Mouse (Mus musculus) kidney, postnatal 4 days (tissue): ENCODE data around the gene Zpbp2.

Experiments used
- DNase-seq, 2 experiments: peaks; one replicate each; pipeline ENCODE4 v3.0.0; 2021; ENCODE audit warnings: mixed read lengths in 2 of 2

Zpbp2 gene

GRCm38 (mm10) chr11:98560942-98561341, 10.0 kb downstream of the Zpbp2 start:
- no peak for DNase-seq

DNA sequence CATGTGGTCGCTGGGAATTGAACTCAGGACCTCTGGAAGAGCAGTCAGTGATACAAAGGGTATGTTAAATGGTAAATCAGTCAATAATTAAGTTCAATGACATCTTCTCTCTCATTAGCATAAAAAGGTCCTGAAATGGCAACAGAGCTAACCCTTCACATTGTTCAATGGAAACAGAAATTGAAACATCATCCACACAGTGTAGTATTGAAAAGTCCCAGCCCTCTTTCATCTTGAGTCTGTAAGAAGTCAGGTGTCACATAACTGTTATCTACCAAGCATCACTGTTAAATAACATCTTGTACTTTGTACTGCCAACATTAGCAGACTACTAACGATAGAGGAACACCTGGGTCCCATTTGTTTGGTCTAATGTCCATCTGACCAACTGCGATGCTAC, 12.1 kb downstream of the Zpbp2 start:
- DNase-seq = no peak

DNA sequence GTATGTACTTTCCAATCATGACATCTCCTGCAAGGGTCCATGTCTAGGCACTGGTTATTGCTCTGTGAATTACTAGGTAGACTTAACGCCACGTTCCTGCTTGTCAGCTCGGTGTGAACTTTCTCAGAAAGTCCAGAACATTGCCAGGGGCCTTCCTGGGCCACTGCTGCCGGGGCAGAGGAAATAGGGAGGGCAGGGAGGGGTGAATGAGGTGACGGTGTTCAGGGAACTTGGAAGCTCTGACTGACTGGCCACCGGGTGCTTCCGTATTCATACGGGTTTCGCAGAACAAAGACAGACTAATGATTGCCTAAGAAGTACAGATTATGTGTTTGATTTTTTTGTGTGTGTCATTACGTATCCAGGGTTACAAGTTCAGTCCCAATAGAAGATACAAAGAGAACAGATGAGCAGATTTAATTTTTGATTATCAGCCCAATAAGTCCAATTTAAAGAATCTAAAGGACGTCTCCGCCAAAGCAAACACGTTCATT, 13.1 kb downstream of the Zpbp2 start:
- DNase-seq = no peak

- no peak for DNase-seq
These were observed 17.4 kb downstream of the Zpbp2 start for GRCm38 (mm10) chr11:98568326-98568725.

GRCm38 (mm10) chr11:98569461-98569860, 18.6 kb downstream of the Zpbp2 start:
- no peak for DNase-seq

GRCm38 (mm10) chr11:98577776-98578175, 26.9 kb downstream of the Zpbp2 start:
- no peak for DNase-seq

GRCm38 (mm10) chr11:98580301-98581121, 29.6 kb downstream of the Zpbp2 start:
- peak in 1 of 2 experiments; percentile 31 for DNase-seq

- DNase-seq = no peak
These were observed 30.6 kb downstream of the Zpbp2 start for GRCm38 (mm10) chr11:98581286-98582029.

DNA sequence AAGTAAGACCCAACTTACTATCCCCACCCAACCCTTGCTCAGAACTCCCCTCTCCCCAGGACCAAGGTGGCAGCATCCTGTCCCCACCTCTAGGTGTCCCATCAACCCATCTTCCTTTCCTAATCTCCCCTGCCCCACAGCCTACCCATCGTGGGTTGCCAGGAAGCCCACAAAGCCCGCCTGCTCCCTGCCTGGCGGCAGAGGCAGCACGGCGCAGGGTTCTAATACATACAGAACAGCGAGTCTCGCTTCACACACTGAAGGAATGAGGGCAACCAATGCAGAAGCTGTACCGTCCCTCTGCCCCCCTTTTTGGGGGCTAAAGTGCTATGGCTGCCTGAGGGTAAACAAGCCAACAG, 31.1 kb downstream of the Zpbp2 start:
- DNase-seq = no peak

DNA sequence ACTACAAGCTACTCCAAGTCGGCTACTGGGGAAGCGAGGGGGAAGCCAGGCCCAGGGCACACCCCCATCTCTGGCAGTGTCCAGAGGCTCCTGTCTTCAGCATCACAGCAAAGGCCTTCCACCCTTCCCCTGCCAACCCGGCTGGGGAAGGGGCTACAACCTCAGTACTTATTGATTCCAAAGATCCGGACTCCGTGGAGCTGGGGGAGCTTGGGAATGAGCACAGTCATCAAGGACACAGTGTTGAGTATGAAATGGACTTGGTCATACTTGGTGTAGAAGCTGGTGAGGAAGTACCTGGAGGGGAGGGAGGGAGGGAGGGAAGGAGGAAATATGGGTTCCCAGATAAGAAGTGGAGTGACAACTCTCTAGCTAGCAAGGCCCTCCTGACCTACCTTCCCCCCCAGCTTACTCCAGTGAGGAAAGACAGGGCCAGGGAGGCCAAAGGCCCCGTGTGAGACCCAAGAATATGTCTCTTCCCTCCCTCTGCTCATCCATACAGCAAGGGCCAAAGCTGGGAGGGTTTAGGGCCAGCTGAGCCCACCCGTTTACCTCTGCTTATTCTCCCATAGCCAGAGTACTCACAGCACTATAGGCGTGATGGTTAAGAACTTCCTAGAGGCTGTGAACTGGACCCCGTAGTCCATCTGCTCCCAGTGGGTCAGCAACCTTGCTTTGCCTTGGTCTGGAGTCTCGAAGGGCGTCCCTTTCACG, 31.8 kb downstream of the Zpbp2 start:
- no peak for DNase-seq

DNA sequence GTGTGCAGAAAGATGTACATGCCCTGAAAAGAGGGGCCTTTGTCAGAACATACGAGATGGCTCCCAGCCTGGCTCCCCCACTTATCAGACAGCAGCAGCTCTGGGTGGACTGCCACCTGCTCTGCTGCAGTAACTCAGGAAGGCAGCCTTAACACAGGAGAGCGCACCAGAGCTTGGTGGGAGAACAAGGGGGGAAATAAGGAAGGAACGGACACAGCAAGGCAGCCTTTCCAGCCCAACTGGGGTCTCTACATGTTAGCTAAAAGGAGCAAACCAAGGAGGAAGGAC, 32.3 kb downstream of the Zpbp2 start:
- no peak for DNase-seq

DNA sequence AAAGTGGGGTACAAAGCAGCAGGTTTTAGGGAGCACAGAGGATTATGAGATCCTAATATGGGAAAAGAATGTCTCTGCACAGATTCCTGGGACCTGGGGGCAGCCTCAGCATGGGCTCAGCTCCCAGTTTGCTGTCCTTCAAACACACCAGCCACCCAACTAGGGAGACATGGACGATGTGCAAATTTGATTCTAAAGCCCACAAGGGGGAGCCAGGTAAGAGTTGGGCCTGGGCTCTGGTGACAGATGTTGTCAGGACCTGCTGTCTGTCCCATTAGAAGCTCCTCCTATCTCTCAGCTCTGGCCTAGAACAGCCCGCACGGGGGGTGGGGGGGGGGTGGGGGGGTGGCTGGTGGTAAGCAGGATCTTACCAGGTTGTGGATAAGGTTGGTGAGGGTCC, 32.7 kb downstream of the Zpbp2 start:
- no peak for DNase-seq

GRCm38 (mm10) chr11:98584146-98584545, 33.2 kb downstream of the Zpbp2 start:
- DNase-seq = no peak

GRCm38 (mm10) chr11:98584629-98585177, 33.8 kb downstream of the Zpbp2 start:
- DNase-seq = no peak

DNA sequence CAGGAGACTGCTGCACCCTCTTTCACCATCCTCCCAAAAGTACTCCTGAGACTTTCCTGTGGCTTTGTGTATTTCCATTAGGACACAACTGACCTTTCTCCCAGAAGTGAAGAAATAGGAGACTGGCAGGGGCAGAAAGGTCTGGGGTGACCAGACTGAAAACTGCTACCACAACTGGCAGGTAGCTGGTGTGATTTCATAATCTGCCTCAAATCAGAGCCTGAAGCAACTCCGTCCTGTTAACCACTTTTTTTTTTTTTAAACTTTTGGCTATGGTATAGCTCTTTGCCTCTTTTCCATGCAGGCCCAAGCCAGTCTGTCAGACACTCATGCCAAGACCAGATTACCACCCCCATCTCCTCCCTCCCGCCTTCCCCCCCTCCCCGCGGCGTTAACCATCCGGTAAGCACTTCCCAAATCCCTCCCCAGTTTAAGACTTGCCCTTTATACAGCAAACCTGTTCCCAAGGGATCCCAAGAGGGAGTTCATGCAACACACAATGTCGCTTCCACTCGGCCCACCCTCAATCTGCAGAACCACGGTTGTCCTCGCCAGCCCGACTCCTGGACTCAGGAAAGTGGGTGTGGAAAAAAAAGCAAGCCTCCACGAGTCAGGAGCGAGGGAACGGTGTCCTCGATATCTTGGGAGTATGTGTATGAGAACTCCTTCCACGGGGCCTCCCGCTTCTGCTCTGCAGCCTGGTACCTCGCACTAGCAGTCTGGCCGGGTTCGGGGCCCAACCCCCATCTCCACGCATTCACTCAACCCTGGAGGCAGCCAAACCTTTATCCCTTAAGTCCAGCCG, 35.4 kb downstream of the Zpbp2 start:
- peak in 1 of 2 experiments; percentile 13 for DNase-seq

GRCm38 (mm10) chr11:98586892-98587563, 36.1 kb downstream of the Zpbp2 start, which contains the start of gene Ormdl3:
TSS of gene Ormdl3 (minus strand) at chr11:98587368.
- DNase-seq = peak; percentile 99 to 100

GRCm38 (mm10) chr11:98587684-98588546, 37.0 kb downstream of the Zpbp2 start:
- peak; percentile 81 to 86 for DNase-seq

DNA sequence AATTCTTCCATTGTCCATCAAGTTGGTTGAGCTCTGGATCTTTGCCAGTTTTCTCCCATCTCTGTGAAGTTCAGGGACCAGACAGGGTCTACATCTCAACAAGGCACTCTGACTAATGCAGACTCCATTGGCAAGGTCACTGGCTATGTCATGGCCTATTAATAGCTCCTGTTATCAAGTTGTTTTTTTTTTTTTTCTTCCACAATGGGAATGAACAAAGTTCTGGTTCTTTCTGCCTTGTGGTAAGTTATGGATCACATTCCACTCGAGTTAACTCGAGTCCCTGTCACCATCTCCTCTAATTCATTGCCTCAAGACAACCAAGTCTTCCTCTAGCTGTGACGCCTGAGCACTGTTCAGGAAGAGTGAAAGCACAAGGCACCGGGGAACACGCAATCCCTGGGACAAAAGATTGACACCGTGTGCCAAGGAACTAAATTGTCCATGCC, 38.0 kb downstream of the Zpbp2 start:
- no peak for DNase-seq

GRCm38 (mm10) chr11:98589306-98589705, 38.4 kb downstream of the Zpbp2 start:
- no peak for DNase-seq
